8 mouse cellular contexts compared by ENCODE assay signal in genomic region chr12:77568286-77568685, GRCm38 (mm10).
DNase-seq lines count a peak whose midpoint lies in the region; ATAC-seq and TF ChIP-seq lines count a peak whose summit lies in the region.

No protein-coding gene starts in this region.

- 0 out of 2 replicates have a peak, but pooled peaks cover 4% of the 10 kb centered on the region for H3K27me3 ChIP-seq in intestine, postnatal 0 days (replicated peaks; ENCODE audit: control insufficient read depth, insufficient read depth, low read length)
- no peaks in the 10 kb centered on the region; the same call in 1 of the 2 replicates for H3K27me3 ChIP-seq in intestine, embryonic 16.5 days (replicated peaks; ENCODE audit: control insufficient read depth, insufficient read depth, low read length)

- H3K4me2 ChIP-seq in intestine, postnatal 0 days (replicated peaks; ENCODE audit: low read depth) = no peak overlapping the region
- H3K4me2 ChIP-seq in intestine, embryonic 16.5 days (ENCODE audit: low read depth, low read length) = no peak overlapping the region

- H3K4me3 ChIP-seq in intestine, postnatal 0 days (ENCODE audit: low read depth, low read length) = no peak overlapping the region
- no peak overlapping the region for H3K4me3 ChIP-seq in intestine, embryonic 16.5 days (ENCODE audit: low read length)
- no peak overlapping the region for H3K4me3 ChIP-seq in gastrocnemius, adult 2 months

- H3K36me3 ChIP-seq in intestine, postnatal 0 days (ENCODE audit: control insufficient read depth, insufficient read depth) = no peaks in the 10 kb centered on the region
- no peaks in the 10 kb centered on the region for H3K36me3 ChIP-seq in intestine, embryonic 16.5 days (ENCODE audit: control insufficient read depth, insufficient read depth, low read length)

- no peak for ATAC-seq in intestine, postnatal 0 days
- ATAC-seq in intestine, embryonic 16.5 days = no peak

- no peaks in the 10 kb centered on the region for H3K9me3 ChIP-seq in intestine, postnatal 0 days (ENCODE audit: control insufficient read depth)
- no peaks in the 10 kb centered on the region for H3K9me3 ChIP-seq in intestine, embryonic 16.5 days (ENCODE audit: control insufficient read depth, low read length)

- DNase-seq in T-cell, adult 2 months (ENCODE audit: low spot score) = peak; percentile 25
- peak; percentile 67 to 77 for DNase-seq in cerebellum, postnatal 36 days
- peak; percentile 55 for DNase-seq in gastrocnemius, adult 2 months
- DNase-seq in kidney, postnatal 14 days = peak; percentile 48
- DNase-seq in lung, postnatal 25 days (ENCODE audit: low spot score) = peak; percentile 28
- peak; percentile 38 for DNase-seq in right cerebral cortex, postnatal 4 days

- H3K9ac ChIP-seq in intestine, postnatal 0 days (ENCODE audit: low read depth, low read length) = no peak overlapping the region
- H3K9ac ChIP-seq in intestine, embryonic 16.5 days (ENCODE audit: low read depth, low read length) = no peak overlapping the region

- H3K27ac ChIP-seq in intestine, postnatal 0 days (ENCODE audit: low read depth, low read length) = no peak overlapping the region
- H3K27ac ChIP-seq in intestine, embryonic 16.5 days (ENCODE audit: low read length) = no peak overlapping the region
- peak overlapping the region; percentile 65 for H3K27ac ChIP-seq in gastrocnemius, adult 2 months

- H3K4me1 ChIP-seq in intestine, postnatal 0 days (replicated peaks; ENCODE audit: control insufficient read depth, insufficient read depth, low read length) = no peaks in the 10 kb centered on the region
- no peaks in the 10 kb centered on the region for H3K4me1 ChIP-seq in intestine, embryonic 16.5 days (ENCODE audit: control insufficient read depth, insufficient read depth, low read length)

- WGBS in intestine, postnatal 0 days = 4% methylated on average over 3 of the region's 3 CpGs
- WGBS in intestine, embryonic 16.5 days = 7% methylated on average over 3 of the region's 3 CpGs

- intact Hi-C loops in gastrocnemius, adult 2 months (cut with DNase I) = loop anchor here (5.0 to 10.0 kb wide), 3 partner anchors 217 to 566 kb away; partner anchors contain the start of gene Fut8

- TF ChIP-seq CTCF in intestine, postnatal 0 days (IDR thresholded peaks at IDR 0.05; ENCODE audit: low read depth) = peak; percentile 80
- peak; percentile 77 for TF ChIP-seq CTCF in gastrocnemius, adult 2 months (IDR thresholded peaks at IDR 0.05)
